Mouse (Mus musculus): ENCODE measurements around the gene Soat2. TPM values are rescaled to one million over a fixed set of nuclear protein-coding genes. Genes with fewer than 3 reads are reported as not detected.

Soat2 gene
- polyA plus RNA-seq, 1 experiment from 2014 or later = 31.0 TPM

- H3K27me3 ChIP-seq = no peaks in the 10 kb centered on the region
- no peak overlapping the region for H3K4me3 ChIP-seq (replicated peaks)
- H3K9me3 ChIP-seq (replicated peaks) = no peaks in the 10 kb centered on the region
- H3K36me3 ChIP-seq = no peaks in the 10 kb centered on the region
- H3K27ac ChIP-seq = peak overlapping the region; percentile 68
- DNase-seq (no peak), ATAC-seq (ENCODE audit: low read depth) (no peak)
- no peak overlapping the region for H3K9ac ChIP-seq
- H3K4me1 ChIP-seq (replicated peaks) = peaks cover 46% of the 10 kb centered on the region
- WGBS (ENCODE audit: insufficient replicate concordance) = 12% methylated on average over 5 of the region's 5 CpGs
- H3K4me2 ChIP-seq = no peak overlapping the region
Observed at GRCm38 (mm10) chr15:102192820-102193386, 42.6 kb downstream of the Soat2 start.

- H3K9me3 ChIP-seq (replicated peaks) = no peaks in the 10 kb centered on the region
- no peaks in the 10 kb centered on the region for H3K27me3 ChIP-seq
- peak overlapping the region; percentile 56; the same call in 1 of the 2 replicates for H3K27ac ChIP-seq
- peaks cover 39% of the 10 kb centered on the region for H3K4me1 ChIP-seq (replicated peaks)
- H3K9ac ChIP-seq = no peak overlapping the region
- DNase-seq (no peak), ATAC-seq (ENCODE audit: low read depth) (no peak)
- no peaks in the 10 kb centered on the region for H3K36me3 ChIP-seq
- H3K4me2 ChIP-seq = no peak overlapping the region
- no peak overlapping the region for H3K4me3 ChIP-seq (replicated peaks)
- WGBS (ENCODE audit: insufficient replicate concordance) = 60% methylated on average over 4 of the region's 4 CpGs
Observed at GRCm38 (mm10) chr15:102193652-102194051, 43.3 kb downstream of the Soat2 start.

GRCm38 (mm10) chr15:102194439-102194838, 44.1 kb downstream of the Soat2 start:
- Histone ChIP-seq H3K9me3 (replicated peaks) (no peaks in the 10 kb centered on the region), H3K27ac (peak overlapping the region; percentile 56; the same call in 1 of the 2 replicates), H3K36me3 (no peaks in the 10 kb centered on the region), H3K4me3 (replicated peaks) (no peak overlapping the region), H3K4me1 (replicated peaks) (peaks cover 35% of the 10 kb centered on the region), H3K9ac (no peak overlapping the region), H3K4me2 (no peak overlapping the region), H3K27me3 (no peaks in the 10 kb centered on the region)
- ATAC-seq (ENCODE audit: low read depth) = no peak
- WGBS (ENCODE audit: insufficient replicate concordance) = 43% methylated on average over 4 of the region's 4 CpGs
- DNase-seq = no peak

GRCm38 (mm10) chr15:102195373-102195772, 45.0 kb downstream of the Soat2 start:
- no peak for ATAC-seq (ENCODE audit: low read depth)
- WGBS (ENCODE audit: insufficient replicate concordance) = 63% methylated on average over 4 of the region's 4 CpGs
- no peaks in the 10 kb centered on the region; the same call in 1 of the 2 replicates for H3K36me3 ChIP-seq
- H3K9me3 ChIP-seq (replicated peaks) = no peaks in the 10 kb centered on the region
- H3K4me2 ChIP-seq = no peak overlapping the region
- H3K4me3 ChIP-seq (replicated peaks) = no peak overlapping the region
- no peaks in the 10 kb centered on the region for H3K27me3 ChIP-seq
- H3K4me1 ChIP-seq (replicated peaks) = peaks cover 31% of the 10 kb centered on the region
- no peak overlapping the region for H3K9ac ChIP-seq
- H3K27ac ChIP-seq = no peak overlapping the region
- DNase-seq = no peak

GRCm38 (mm10) chr15:102198841-102199240, 48.5 kb downstream of the Soat2 start:
- Histone ChIP-seq H3K27ac (peak overlapping the region; percentile 37; the same call in 1 of the 2 replicates), H3K9ac (no peak overlapping the region), H3K4me1 (replicated peaks) (peaks cover 29% of the 10 kb centered on the region), H3K4me2 (no peak overlapping the region), H3K27me3 (no peaks in the 10 kb centered on the region), H3K36me3 (no peaks in the 10 kb centered on the region; the same call in 1 of the 2 replicates), H3K4me3 (replicated peaks) (no peak overlapping the region), H3K9me3 (replicated peaks) (no peaks in the 10 kb centered on the region)
- ATAC-seq (ENCODE audit: low read depth) (no peak), DNase-seq (no peak)
- whole genome bisulfite sequencing (ENCODE audit: insufficient replicate concordance) = 69% methylated on average over 4 of the region's 4 CpGs

GRCm38 (mm10) chr15:102202971-102203834, 52.9 kb downstream of the Soat2 start, which contains the start of gene Zfp740:
Zfp740 (plus strand) TSS chr15:102203249.
- H3K4me1 ChIP-seq (replicated peaks) = peaks cover 52% of the 10 kb centered on the region
- ATAC-seq (ENCODE audit: low read depth) = peak; percentile 96
- H3K9me3 ChIP-seq (replicated peaks) = no peaks in the 10 kb centered on the region

GRCm38 (mm10) chr15:102203835-102204381, 53.6 kb downstream of the Soat2 start:
- Histone ChIP-seq H3K27ac (peak overlapping the region; percentile 96), H3K9me3 (replicated peaks) (no peaks in the 10 kb centered on the region), H3K4me2 (peak overlapping the region; percentile 89), H3K9ac (peak overlapping the region; percentile 92), H3K36me3 (peaks cover 41% of the 10 kb centered on the region), H3K27me3 (no peaks in the 10 kb centered on the region), H3K4me3 (replicated peaks) (peak overlapping the region; percentile 90), H3K4me1 (replicated peaks) (peaks cover 52% of the 10 kb centered on the region)
- ATAC-seq (ENCODE audit: low read depth) (peak; percentile 47), DNase-seq (peak; percentile 53)
- WGBS (ENCODE audit: insufficient replicate concordance) = under 1% methylated on average over 43 of the region's 72 CpGs

More at GRCm38 (mm10) chr15:102202971-102203834, 52.9 kb downstream of the Soat2 start, which contains the start of gene Zfp740:
- WGBS (ENCODE audit: insufficient replicate concordance) = under 1% methylated on average over 44 of the region's 68 CpGs
- Histone ChIP-seq H3K9ac (peak within 1 kb of the TSS; percentile 92), H3K36me3 (peaks cover 34% of the 10 kb centered on the region), H3K4me2 (peak within 1 kb of the TSS; percentile 89), H3K4me3 (replicated peaks) (peak within 1 kb of the TSS; percentile 90), H3K27me3 (no peaks in the 10 kb centered on the region), H3K27ac (peak within 1 kb of the TSS; percentile 96)
- DNase-seq = peak; percentile 90

- Histone ChIP-seq H3K9me3 (replicated peaks) (no peaks in the 10 kb centered on the region), H3K9ac (peak within 1 kb of the TSS; percentile 92), H3K4me2 (peak within 1 kb of the TSS; percentile 89), H3K4me1 (replicated peaks) (peaks cover 48% of the 10 kb centered on the region), H3K4me3 (replicated peaks) (peak within 1 kb of the TSS; percentile 90), H3K36me3 (peaks cover 51% of the 10 kb centered on the region), H3K27me3 (no peaks in the 10 kb centered on the region), H3K27ac (peak within 1 kb of the TSS; percentile 96)
- ATAC-seq (ENCODE audit: low read depth) (no peak), DNase-seq (no peak)
- 81% methylated on average over 19 of the region's 19 CpGs for WGBS (ENCODE audit: insufficient replicate concordance)
Observed at GRCm38 (mm10) chr15:102204674-102205505, 54.6 kb downstream of the Soat2 start, which contains the start of gene Csad. Csad (minus strand) TSS chr15:102204724.

GRCm38 (mm10) chr15:102205779-102206178, 55.5 kb downstream of the Soat2 start:
- ATAC-seq (ENCODE audit: low read depth) = no peak
- H3K4me1 ChIP-seq (replicated peaks) = peaks cover 45% of the 10 kb centered on the region
- peaks cover 60% of the 10 kb centered on the region for H3K36me3 ChIP-seq
- no peaks in the 10 kb centered on the region for H3K27me3 ChIP-seq
- WGBS (ENCODE audit: insufficient replicate concordance) = 76% methylated on average over 8 of the region's 8 CpGs
- H3K9ac ChIP-seq = 0 out of 2 replicates have a peak overlapping the region, but pooled peaks have one; percentile 31
- H3K9me3 ChIP-seq (replicated peaks) = no peaks in the 10 kb centered on the region
- no peak for DNase-seq
- no peak overlapping the region for H3K27ac ChIP-seq
- peak overlapping the region; percentile 89 for H3K4me2 ChIP-seq
- H3K4me3 ChIP-seq (replicated peaks) = peak overlapping the region; percentile 90; the same call in 1 of the 2 replicates

- no peak overlapping the region for H3K27ac ChIP-seq
- H3K4me2 ChIP-seq = no peak overlapping the region
- peaks cover 41% of the 10 kb centered on the region for H3K4me1 ChIP-seq (replicated peaks)
- ATAC-seq (ENCODE audit: low read depth) (no peak), DNase-seq (no peak)
- H3K9ac ChIP-seq = no peak overlapping the region
- H3K4me3 ChIP-seq (replicated peaks) = no peak overlapping the region
- 67% methylated on average over 3 of the region's 3 CpGs for WGBS (ENCODE audit: insufficient replicate concordance)
- peaks cover 72% of the 10 kb centered on the region for H3K36me3 ChIP-seq
- H3K27me3 ChIP-seq = no peaks in the 10 kb centered on the region
- H3K9me3 ChIP-seq (replicated peaks) = no peaks in the 10 kb centered on the region
Observed at GRCm38 (mm10) chr15:102207351-102207750, 57.0 kb downstream of the Soat2 start.
